Mouse (Mus musculus) retina, postnatal 7 days (tissue): ENCODE measurements around the gene Atp8b4.
"Not testable (repeated sequence)": the region's sequence is repeated elsewhere in the genome, so short reads cannot be mapped to it uniquely, and the experiment has no call there.

Experiments
- DNase-seq: peaks from one replicate; pipeline ENCODE4 v3.0.0-alpha.2; 2012; ENCODE audit warnings: low read depth, low spot score

Atp8b4 gene

GRCm38 (mm10) chr2:126495832-126496695 is 4.4 kb downstream of the Atp8b4 start:
- DNase-seq, result no peak

GRCm38 (mm10) chr2:126495230-126495629 is 5.2 kb downstream of the Atp8b4 start:
- DNase-seq, result no peak

GRCm38 (mm10) chr2:126493306-126493705 is 7.2 kb downstream of the Atp8b4 start:
- no peak for DNase-seq

GRCm38 (mm10) chr2:126492713-126493112 is 7.8 kb downstream of the Atp8b4 start:
- no peak for DNase-seq

GRCm38 (mm10) chr2:126491446-126491845 is 9.0 kb downstream of the Atp8b4 start:
- no peak for DNase-seq

GRCm38 (mm10) chr2:126490573-126490972 is 9.9 kb downstream of the Atp8b4 start:
- no peak for DNase-seq

- no peak for DNase-seq
Observed at GRCm38 (mm10) chr2:126485262-126486017, 15.0 kb downstream of the Atp8b4 start.

GRCm38 (mm10) chr2:126483337-126483736 is 17.1 kb downstream of the Atp8b4 start:
- no peak for DNase-seq

GRCm38 (mm10) chr2:126477556-126477955 is 22.9 kb downstream of the Atp8b4 start:
- DNase-seq, result no peak

- no peak for DNase-seq
Observed at GRCm38 (mm10) chr2:126475681-126476410, 24.6 kb downstream of the Atp8b4 start.

GRCm38 (mm10) chr2:126474019-126474418 is 26.5 kb downstream of the Atp8b4 start:
- no peak for DNase-seq

GRCm38 (mm10) chr2:126472836-126473235 is 27.6 kb downstream of the Atp8b4 start:
- no peak for DNase-seq

GRCm38 (mm10) chr2:126467790-126468189 is 32.7 kb downstream of the Atp8b4 start:
- DNase-seq, result no peak

GRCm38 (mm10) chr2:126466391-126467134 is 33.9 kb downstream of the Atp8b4 start:
- DNase-seq, result no peak

- DNase-seq, result no peak
Observed at GRCm38 (mm10) chr2:126458661-126459060, 41.8 kb downstream of the Atp8b4 start.

- DNase-seq, result not testable (repeated sequence)
Observed at GRCm38 (mm10) chr2:126457759-126458158, 42.7 kb downstream of the Atp8b4 start.

- no peak for DNase-seq
Observed at GRCm38 (mm10) chr2:126450937-126451302, 49.6 kb downstream of the Atp8b4 start.

- DNase-seq, result no peak
Observed at GRCm38 (mm10) chr2:126450210-126450936, 50.1 kb downstream of the Atp8b4 start.

- no peak for DNase-seq
Observed at GRCm38 (mm10) chr2:126445039-126445438, 55.4 kb downstream of the Atp8b4 start.

- DNase-seq, result no peak
Observed at GRCm38 (mm10) chr2:126441586-126441985, 58.9 kb downstream of the Atp8b4 start.

GRCm38 (mm10) chr2:126434712-126435111 is 65.8 kb downstream of the Atp8b4 start:
- no peak for DNase-seq
